ENCODE assay signal across 9 mouse cellular contexts in genomic region chr5:125964039-125964438, GRCm38 (mm10).
DNase-seq lines count a peak whose midpoint lies in the region; ATAC-seq and TF ChIP-seq lines count a peak whose summit lies in the region.
"Had no signal": no experiment of that assay in that cellular context is flagged by ENCODE, and none has a peak within 500 bp of the region (broad histone marks: within the 10 kb centered on the region; RNA-seq: fewer than 3 reads in every experiment).

No protein-coding gene starts in this region.

- peak overlapping the region; percentile 26 for H3K4me3 ChIP-seq in megakaryocyte, embryonic 14.5 days (replicated peaks)
- H3K4me3 ChIP-seq in bone marrow, adult 2 months (replicated peaks; ENCODE audit: control insufficient read depth, low read depth, low read length): no peak overlapping the region
- no peak overlapping the region for H3K4me3 ChIP-seq in lung, embryonic 14.5 days (ENCODE audit: low read depth, low read length)
- H3K4me3 ChIP-seq: midbrain, embryonic 12.5 days had no signal

- no peaks in the 10 kb centered on the region for H3K27me3 ChIP-seq in megakaryocyte, embryonic 14.5 days (replicated peaks)
- H3K27me3 ChIP-seq in lung, embryonic 14.5 days (ENCODE audit: insufficient read depth, low read length): no peaks in the 10 kb centered on the region
- H3K27me3 ChIP-seq: midbrain, embryonic 12.5 days had no signal

- TF ChIP-seq POLR2A in bone marrow, adult 2 months (IDR thresholded peaks at IDR 0.05; ENCODE audit: borderline replicate concordance, control insufficient read depth, low read depth, low read length): no peak

- H3K9ac ChIP-seq in lung, embryonic 14.5 days: no peak overlapping the region
- H3K9ac ChIP-seq: midbrain, embryonic 12.5 days had no signal

- no peak overlapping the region for H3K27ac ChIP-seq in bone marrow, adult 2 months (ENCODE audit: control insufficient read depth, insufficient read depth, low read depth, low read length, poor library complexity)
- no peak overlapping the region for H3K27ac ChIP-seq in lung, embryonic 14.5 days (ENCODE audit: low read depth)
- H3K27ac ChIP-seq: midbrain, embryonic 12.5 days had no signal

- no peak for ATAC-seq in megakaryocyte, adult 5-6 weeks (ENCODE audit: poor library complexity, severe bottlenecking)
- no peak for ATAC-seq in lung, embryonic 14.5 days (ENCODE audit: insufficient read depth)

- TF ChIP-seq CTCF in bone marrow, adult 2 months (IDR thresholded peaks at IDR 0.05; ENCODE audit: control insufficient read depth, insufficient read depth, low read length): peak; percentile 48; the same call in 1 of the 2 replicates
- peak; percentile 62 for TF ChIP-seq CTCF in lung, embryonic 14.5 days (IDR thresholded peaks at IDR 0.05; ENCODE audit: low read depth)

- no peaks in the 10 kb centered on the region for H3K4me1 ChIP-seq in megakaryocyte, embryonic 14.5 days
- no peaks in the 10 kb centered on the region for H3K4me1 ChIP-seq in bone marrow, adult 2 months (ENCODE audit: control insufficient read depth, insufficient read depth, low read length)
- H3K4me1 ChIP-seq in lung, embryonic 14.5 days (ENCODE audit: insufficient read depth): no peaks in the 10 kb centered on the region
- H3K4me1 ChIP-seq: midbrain, embryonic 12.5 days had no signal

- no peaks in the 10 kb centered on the region for H3K36me3 ChIP-seq in megakaryocyte, embryonic 14.5 days (replicated peaks; ENCODE audit: low read length)
- H3K36me3 ChIP-seq in lung, embryonic 14.5 days (ENCODE audit: insufficient read depth): no peaks in the 10 kb centered on the region
- H3K36me3 ChIP-seq: midbrain, embryonic 12.5 days had no signal

- 68% methylated on average over 8 of the region's 8 CpGs for WGBS in bone marrow, adult 2 months
- WGBS in lung, embryonic 14.5 days: 61% methylated on average over 8 of the region's 8 CpGs

- peaks cover 72% of the 10 kb centered on the region for H3K9me3 ChIP-seq in megakaryocyte, embryonic 14.5 days
- H3K9me3 ChIP-seq in lung, embryonic 14.5 days (ENCODE audit: low read depth, low read length): no peaks in the 10 kb centered on the region
- H3K9me3 ChIP-seq: midbrain, embryonic 12.5 days had no signal

- peak; percentile 6 to 9 for DNase-seq in cerebellum, adult 18-20 months
- no peak for DNase-seq in cerebellum, adult 9-10 months
- DNase-seq in lung, embryonic 14.5 days: peak; percentile 21
- DNase-seq in ovary, postnatal 36 days (ENCODE audit: low spot score): no peak
- DNase-seq in MN1 (ENCODE audit: low spot score): no peak

- H3K4me2 ChIP-seq in lung, embryonic 14.5 days: no peak overlapping the region
- H3K4me2 ChIP-seq: midbrain, embryonic 12.5 days had no signal

Comparison
In these comparisons a context has a peak if more than half of its experiments do, and no peak if none do; other contexts are left out.
1. DNase-seq: peak in cerebellum, adult 18-20 months (2 of 2) and lung, embryonic 14.5 days (single experiment); none in cerebellum, adult 9-10 months (single experiment), ovary, postnatal 36 days (single experiment) and MN1 (single experiment).